Mouse (Mus musculus): ENCODE results near the gene Dazl. TPM values are rescaled to one million over a fixed set of nuclear protein-coding genes. Genes with fewer than 3 reads are reported as not detected.

Gene Dazl
- polyA plus RNA-seq, 1 experiment, result 0.25 TPM

DNA sequence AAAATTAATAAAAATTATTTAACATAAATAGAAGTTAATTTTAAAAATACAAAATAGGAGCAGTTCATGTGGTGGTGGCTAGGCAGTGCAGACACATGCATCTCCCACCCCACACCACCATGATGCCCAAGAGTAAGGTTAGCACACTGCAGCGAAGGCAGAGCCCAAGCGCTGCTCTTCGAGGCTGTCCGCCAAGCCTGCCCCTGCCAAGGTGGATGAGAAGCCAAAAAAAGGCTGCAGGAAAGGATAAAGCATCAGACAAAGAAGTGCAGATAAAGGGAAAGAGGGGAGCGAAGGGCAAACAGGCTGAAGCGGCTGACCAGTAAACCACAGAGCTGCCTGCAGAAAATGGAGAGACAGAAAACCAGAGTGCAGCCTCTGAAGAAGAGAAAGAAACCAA, 32.6 kb downstream of the Dazl start:
- TF ChIP-seq POLR2A (IDR thresholded peaks at IDR 0.05; ENCODE audit: borderline replicate concordance, insufficient read depth, low read length), result no peak
- no peak for TF ChIP-seq CTCF (IDR thresholded peaks at IDR 0.05; ENCODE audit: borderline replicate concordance, insufficient read depth, low read depth, low read length)
- no peak for DNase-seq
- WGBS, result 16% methylated on average over 6 of the region's 6 CpGs
- no peak overlapping the region for H3K4me3 ChIP-seq (replicated peaks; ENCODE audit: insufficient read depth, low read depth, low read length)
- H3K4me1 ChIP-seq (ENCODE audit: control insufficient read depth, insufficient read depth, low read length), result no peaks in the 10 kb centered on the region
- H3K27ac ChIP-seq (ENCODE audit: insufficient read depth, low read length), result no peak overlapping the region
- no peaks in the 10 kb centered on the region for H3K27me3 ChIP-seq (ENCODE audit: control insufficient read depth, insufficient read depth, low read length)

DNA sequence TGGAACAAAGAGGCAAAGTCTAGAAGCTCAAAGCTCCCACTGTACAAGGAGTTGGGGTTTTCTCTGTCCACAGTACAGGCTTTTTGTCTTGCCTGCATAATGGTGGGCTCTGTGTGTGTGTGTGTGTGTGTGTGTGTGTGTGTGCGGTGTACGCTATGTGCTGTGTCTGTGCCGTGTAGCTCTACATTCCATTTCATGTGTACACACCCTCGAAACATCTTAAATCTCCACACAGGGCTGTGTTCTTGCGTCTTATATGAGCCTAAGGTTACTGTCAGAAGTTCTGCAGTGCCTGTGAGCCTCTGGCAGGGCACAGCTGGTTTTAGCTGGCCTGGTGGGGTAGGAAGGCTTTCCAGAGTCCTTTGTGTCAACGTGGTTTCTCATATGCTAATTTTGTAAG, 46.8 kb downstream of the Dazl start:
- H3K4me3 ChIP-seq (replicated peaks; ENCODE audit: insufficient read depth, low read depth, low read length), result no peak overlapping the region
- no peaks in the 10 kb centered on the region for H3K27me3 ChIP-seq (ENCODE audit: control insufficient read depth, insufficient read depth, low read length)
- no peaks in the 10 kb centered on the region for H3K4me1 ChIP-seq (ENCODE audit: control insufficient read depth, insufficient read depth, low read length)
- no peak for TF ChIP-seq CTCF (IDR thresholded peaks at IDR 0.05; ENCODE audit: borderline replicate concordance, insufficient read depth, low read depth, low read length)
- no peak for DNase-seq
- WGBS, result 79% methylated on average over 6 of the region's 6 CpGs
- H3K27ac ChIP-seq (ENCODE audit: insufficient read depth, low read length), result no peak overlapping the region

DNA sequence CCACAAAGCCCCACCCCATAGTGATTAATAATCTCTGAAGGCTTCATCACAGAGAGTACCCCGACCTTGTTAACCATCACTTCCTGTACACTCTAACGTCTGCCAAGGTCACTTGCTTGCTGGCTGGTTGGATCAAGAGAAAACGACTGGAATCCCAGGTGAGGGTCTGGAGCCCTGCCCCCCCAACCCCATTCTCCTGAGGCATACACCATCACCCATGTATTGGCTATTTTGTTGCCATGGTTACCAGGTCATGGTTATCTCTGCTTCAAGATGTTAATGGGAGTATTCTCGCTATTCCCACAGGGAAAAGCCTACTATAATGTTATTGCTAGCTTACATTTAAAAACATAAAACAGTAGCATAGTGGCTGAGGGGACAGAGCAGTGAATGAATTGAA, 48.8 kb downstream of the Dazl start:
- no peak overlapping the region for H3K27ac ChIP-seq (ENCODE audit: insufficient read depth, low read length)
- whole genome bisulfite sequencing, result 73% methylated on average over 4 of the region's 4 CpGs
- H3K4me1 ChIP-seq (ENCODE audit: control insufficient read depth, insufficient read depth, low read length), result no peaks in the 10 kb centered on the region
- TF ChIP-seq CTCF (IDR thresholded peaks at IDR 0.05; ENCODE audit: borderline replicate concordance, insufficient read depth, low read depth, low read length) (no peak), POLR2A (IDR thresholded peaks at IDR 0.05; ENCODE audit: borderline replicate concordance, insufficient read depth, low read length) (no peak)
- no peak overlapping the region for H3K4me3 ChIP-seq (replicated peaks; ENCODE audit: insufficient read depth, low read depth, low read length)
- DNase-seq, result no peak
- no peaks in the 10 kb centered on the region for H3K27me3 ChIP-seq (ENCODE audit: control insufficient read depth, insufficient read depth, low read length)

DNA sequence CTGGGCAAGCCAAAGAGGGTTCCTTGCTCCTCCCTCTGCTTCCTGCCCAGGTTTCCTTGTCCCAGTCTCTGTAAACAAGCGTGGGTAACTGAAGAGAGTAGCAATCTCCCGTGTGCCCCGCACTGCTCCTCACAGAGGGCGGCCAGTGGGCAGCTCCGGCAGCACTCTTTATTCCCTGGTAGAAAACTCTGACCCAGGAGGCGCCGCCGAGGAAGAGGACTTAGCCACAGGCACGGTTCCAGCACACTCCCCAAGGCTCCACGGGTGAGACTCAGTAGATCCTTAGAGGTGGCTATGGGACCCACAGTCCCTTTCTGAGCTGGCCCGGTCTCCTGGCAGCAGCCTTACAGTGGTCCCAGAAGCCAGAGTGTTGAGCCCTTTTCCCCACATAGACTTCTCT, 50.1 kb downstream of the Dazl start:
- H3K27ac ChIP-seq (ENCODE audit: insufficient read depth, low read length), result no peak overlapping the region
- TF ChIP-seq CTCF (IDR thresholded peaks at IDR 0.05; ENCODE audit: borderline replicate concordance, insufficient read depth, low read depth, low read length), result no peak
- DNase-seq, result no peak
- WGBS, result 79% methylated on average over 11 of the region's 11 CpGs
- no peaks in the 10 kb centered on the region for H3K27me3 ChIP-seq (ENCODE audit: control insufficient read depth, insufficient read depth, low read length)
- H3K4me3 ChIP-seq (replicated peaks; ENCODE audit: insufficient read depth, low read depth, low read length), result no peak overlapping the region
- no peaks in the 10 kb centered on the region for H3K4me1 ChIP-seq (ENCODE audit: control insufficient read depth, insufficient read depth, low read length)

DNA sequence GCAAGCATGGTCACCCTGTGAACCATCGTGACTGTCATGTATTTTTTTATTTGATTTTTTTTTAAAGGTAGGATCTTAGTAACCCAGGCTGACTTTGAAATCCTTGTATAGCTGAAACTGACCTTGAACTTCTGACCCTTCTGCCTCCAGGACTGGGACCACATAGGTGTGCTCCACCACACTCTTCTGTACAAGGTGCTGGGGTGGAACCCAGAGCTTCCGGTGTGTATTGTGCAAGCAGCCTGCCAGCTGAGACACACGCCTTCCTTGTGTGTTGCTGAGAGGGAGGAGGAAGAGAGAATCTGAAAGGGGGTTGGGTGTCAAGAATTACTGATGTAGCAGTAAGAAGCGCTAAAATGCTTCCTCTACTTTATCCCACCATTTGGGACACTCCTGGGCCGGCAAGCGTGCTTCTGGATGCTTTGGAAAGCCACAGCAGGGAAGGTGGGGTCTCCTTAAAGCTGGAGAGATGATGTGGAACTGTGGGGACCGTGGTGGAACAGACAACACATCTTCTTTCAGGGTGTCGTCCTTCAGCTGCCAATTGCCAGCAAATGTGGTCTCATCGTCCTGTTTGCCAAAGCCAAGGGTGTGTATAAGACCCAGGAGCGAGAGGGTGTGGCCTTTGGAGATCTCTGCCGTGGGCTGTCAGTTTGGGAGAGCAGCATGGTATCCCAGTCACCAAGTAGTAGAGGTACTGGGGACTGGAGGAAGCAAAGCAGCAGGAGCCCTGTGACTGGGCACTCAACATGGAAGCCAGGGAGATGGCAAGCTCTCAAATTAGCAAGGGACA, 55.4 kb downstream of the Dazl start:
- no peak overlapping the region for H3K4me3 ChIP-seq (replicated peaks; ENCODE audit: insufficient read depth, low read depth, low read length)
- no peak for TF ChIP-seq POLR2A (IDR thresholded peaks at IDR 0.05; ENCODE audit: borderline replicate concordance, insufficient read depth, low read length)
- TF ChIP-seq CTCF (IDR thresholded peaks at IDR 0.05; ENCODE audit: borderline replicate concordance, insufficient read depth, low read depth, low read length), result no peak
- no peak for DNase-seq
- no peaks in the 10 kb centered on the region for H3K27me3 ChIP-seq (ENCODE audit: control insufficient read depth, insufficient read depth, low read length)
- H3K4me1 ChIP-seq (ENCODE audit: control insufficient read depth, insufficient read depth, low read length), result 0 out of 2 replicates have a peak, but pooled peaks cover under 1% of the 10 kb centered on the region
- WGBS, result 57% methylated on average over 11 of the region's 11 CpGs
- no peak overlapping the region for H3K27ac ChIP-seq (ENCODE audit: insufficient read depth, low read length)

DNA sequence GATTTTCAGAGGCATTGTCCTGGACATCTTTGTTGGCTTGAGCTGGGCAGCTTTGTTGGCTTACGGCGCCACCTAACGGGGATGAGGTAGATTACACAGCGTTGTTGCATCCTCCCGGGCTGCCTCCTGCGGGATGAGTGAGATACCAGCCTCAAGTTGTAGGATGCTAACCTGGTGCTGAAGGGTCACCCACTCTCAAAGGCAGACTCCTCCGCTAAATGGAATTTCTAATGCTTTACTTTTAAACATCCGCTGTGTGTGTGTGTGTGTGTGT, 56.1 kb downstream of the Dazl start:
- TF ChIP-seq POLR2A (IDR thresholded peaks at IDR 0.05; ENCODE audit: borderline replicate concordance, insufficient read depth, low read length) (no peak), CTCF (IDR thresholded peaks at IDR 0.05; ENCODE audit: borderline replicate concordance, insufficient read depth, low read depth, low read length) (peak; percentile 98)
- Histone ChIP-seq H3K27ac (ENCODE audit: insufficient read depth, low read length) (no peak overlapping the region), H3K4me3 (replicated peaks; ENCODE audit: insufficient read depth, low read depth, low read length) (no peak overlapping the region), H3K27me3 (ENCODE audit: control insufficient read depth, insufficient read depth, low read length) (no peaks in the 10 kb centered on the region), H3K4me1 (ENCODE audit: control insufficient read depth, insufficient read depth, low read length) (peaks cover 4% of the 10 kb centered on the region; the same call in 1 of the 2 replicates)
- peak; percentile 77 to 90 for DNase-seq
- 3% methylated on average over 8 of the region's 8 CpGs for WGBS

DNA sequence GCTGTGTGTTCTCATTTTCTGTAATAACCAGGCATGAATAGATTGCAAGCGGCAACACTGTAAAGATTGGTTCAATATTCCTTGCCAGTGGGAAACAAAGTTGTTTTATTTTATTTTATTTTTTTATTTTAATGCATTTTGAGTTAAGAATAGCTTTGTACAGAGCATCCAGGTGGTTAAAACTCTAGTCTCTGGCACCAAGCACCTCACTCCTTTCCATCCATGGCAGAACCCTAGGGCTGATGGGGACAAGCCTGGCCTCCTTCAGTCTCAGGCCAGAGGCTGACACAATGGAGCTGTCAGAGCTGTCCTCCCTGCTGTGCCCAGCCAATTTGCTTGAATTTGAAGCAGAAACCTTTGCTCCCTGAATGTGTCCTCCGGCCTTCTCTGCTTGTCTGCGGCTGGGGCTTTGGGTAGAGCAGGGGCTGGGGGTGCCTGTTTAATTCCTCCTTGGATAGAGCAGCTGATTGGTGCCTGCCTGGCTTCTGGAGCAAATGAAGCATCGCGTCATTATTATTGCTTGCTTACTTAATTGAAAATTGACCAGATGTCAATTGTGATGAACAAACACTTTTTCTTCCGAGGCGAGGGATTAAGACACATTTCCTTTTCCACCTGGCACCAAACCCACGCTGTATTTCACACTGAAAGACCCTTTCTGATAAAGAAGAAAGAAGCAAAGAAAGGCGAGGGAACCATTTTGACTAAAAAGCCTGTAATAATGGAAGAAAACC, 56.6 kb downstream of the Dazl start:
- DNase-seq, result peak; percentile 15 to 28
- Histone ChIP-seq H3K4me1 (ENCODE audit: control insufficient read depth, insufficient read depth, low read length) (peaks cover 4% of the 10 kb centered on the region; the same call in 1 of the 2 replicates), H3K27ac (ENCODE audit: insufficient read depth, low read length) (no peak overlapping the region), H3K4me3 (replicated peaks; ENCODE audit: insufficient read depth, low read depth, low read length) (no peak overlapping the region), H3K27me3 (ENCODE audit: control insufficient read depth, insufficient read depth, low read length) (no peaks in the 10 kb centered on the region)
- WGBS, result 42% methylated on average over 9 of the region's 9 CpGs
- no peak for TF ChIP-seq POLR2A (IDR thresholded peaks at IDR 0.05; ENCODE audit: borderline replicate concordance, insufficient read depth, low read length)
- no peak for TF ChIP-seq CTCF (IDR thresholded peaks at IDR 0.05; ENCODE audit: borderline replicate concordance, insufficient read depth, low read depth, low read length)

Data from cerebellum, adult 2 months (tissue).